Mouse (Mus musculus) spleen, adult 2 months (tissue): Measurements from ENCODE around the gene Sap18b.

ENCODE experiments used
- CTCF ChIP-seq: fragments of 200-500 bp; IDR thresholded peaks from 2 replicates; pipeline ENCODE4 v1.5.1; 2011; ENCODE audit warnings: mild to moderate bottlenecking, inconsistent platforms; ENCODE audit not compliant: insufficient read depth, insufficient read length, insufficient replicate concordance; ENCODE audit errors: extremely low read depth
- POLR2A ChIP-seq: fragments of 200-500 bp; IDR thresholded peaks from 2 replicates; pipeline ENCODE4 v1.6.1; 2011; ENCODE audit warnings: low read depth, low read length, inconsistent platforms

GRCm38 (mm10) chr8:95810184-95810591 lies 15.0 kb upstream of the Sap18b start:
- TF ChIP-seq POLR2A (no peak), CTCF (no peak)
